Mouse (Mus musculus) brain, embryonic 14.5 days (tissue): ENCODE measurements at regions not wholly inside any gene's neighbourhood (a gene's known extent, or its start where the extent isn't known, plus 50 kb on each side); places are given as distances from the start of the nearest gene placed in this dataset.

Experiments
- CTCF ChIP-seq: fragments of 200-500 bp; IDR thresholded peaks from 2 replicates; pipeline ENCODE4 v1.5.1; 2012; ENCODE audit warnings: inconsistent platforms, mild to moderate bottlenecking, moderate library complexity, borderline replicate concordance; ENCODE audit not compliant: insufficient read depth, insufficient read length; ENCODE audit errors: extremely low read depth
- POLR2A ChIP-seq: fragments of 200-500 bp; IDR thresholded peaks from 2 replicates; pipeline ENCODE4 v1.6.1; 2012; ENCODE audit warnings: mild to moderate bottlenecking, inconsistent platforms, borderline replicate concordance; ENCODE audit not compliant: poor library complexity, insufficient read depth, insufficient read length, severe bottlenecking; ENCODE audit errors: extremely low read depth

DNA sequence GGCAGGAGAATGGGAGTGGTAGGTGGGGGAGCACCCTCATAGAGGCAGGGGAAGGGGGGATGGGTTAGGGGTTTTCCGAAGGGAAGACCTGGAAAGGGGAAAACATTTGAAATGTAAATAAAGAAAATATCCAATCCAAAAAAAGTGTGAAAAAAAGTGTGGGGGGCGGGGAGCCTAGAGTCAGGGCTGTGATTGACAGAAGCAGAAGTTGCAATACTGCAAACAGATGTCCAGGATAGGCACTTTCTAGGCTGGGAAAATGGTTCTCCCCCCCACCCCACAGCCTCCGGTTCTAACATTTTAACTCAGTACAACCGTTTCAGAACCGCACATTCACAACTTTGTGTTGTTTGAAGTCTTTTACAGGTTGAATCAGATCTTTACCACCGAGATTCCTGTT lies 66.6 kb downstream of the Gm9817 start:
- TF ChIP-seq CTCF = no peak
- TF ChIP-seq POLR2A = no peak
